Mouse (Mus musculus) CH12.LX (cell line): ENCODE results near the gene Sf1. TPM values are rescaled to one million over a fixed set of nuclear protein-coding genes. Genes with fewer than 3 reads are reported as not detected.

Experiments
- DNase-seq: peaks from one replicate; pipeline ENCODE4 v3.0.0-alpha.2; 2013; ENCODE audit errors: extremely low read depth
- H3K27ac ChIP-seq: 2 replicates; pipeline ENCODE4 v1.5.1; 2012; ENCODE audit warnings: low read depth, mild to moderate bottlenecking, control low read depth, moderate library complexity; ENCODE audit not compliant: insufficient read depth
- H3K27me3 ChIP-seq: replicated peaks from 2 replicates; pipeline ENCODE3; 2012; ENCODE audit warnings: inconsistent platforms
- H3K36me3 ChIP-seq, 2 experiments: replicated peaks in 1 of 2; 2 replicates each; pipeline versions ENCODE3 to v1.6.1; 2012; ENCODE audit warnings: inconsistent platforms in 1 of 2, low read length in 1 of 2, mild to moderate bottlenecking in 1 of 2, mixed read lengths in 1 of 2, moderate library complexity in 1 of 2; ENCODE audit not compliant: control insufficient read depth in 1 of 2, insufficient read depth in 1 of 2
- H3K4me1 ChIP-seq, 2 experiments: 2 replicates each; pipeline ENCODE4 v1.6.1; 2012; ENCODE audit warnings: inconsistent platforms in 1 of 2, moderate library complexity in 1 of 2; ENCODE audit not compliant: insufficient read depth in 2 of 2, control insufficient read depth in 1 of 2
- H3K4me2 ChIP-seq: 2 replicates; pipeline ENCODE4 v1.6.1; 2012; ENCODE audit warnings: low read depth, mild to moderate bottlenecking, control low read depth; ENCODE audit not compliant: poor library complexity, insufficient read depth, severe bottlenecking
- H3K4me3 ChIP-seq, 3 experiments: fragments of 150-350 bp in 1 of 3; sonication (generic) in 1 of 3; replicated peaks in 1 of 3; 2 replicates each; pipeline versions ENCODE3 to v1.5.1; 2011 to 2012; ENCODE audit warnings: low read depth in 2 of 3, low read length in 2 of 3, mild to moderate bottlenecking in 2 of 3, moderate library complexity in 2 of 3, control low read depth in 1 of 3, improper control_type of control experiment in 1 of 3, inconsistent platforms in 1 of 3, mixed read lengths in 1 of 3; ENCODE audit not compliant: poor library complexity in 1 of 3
- H3K79me2 ChIP-seq: replicated peaks from 2 replicates; pipeline ENCODE4 v1.6.1; 2012; ENCODE audit warnings: mild to moderate bottlenecking, moderate library complexity; ENCODE audit not compliant: control insufficient read depth, poor library complexity, insufficient read depth, severe bottlenecking; ENCODE audit errors: extremely low read depth
- H3K9ac ChIP-seq: 2 replicates; pipeline ENCODE4 v1.6.1; 2012; ENCODE audit warnings: low read depth, mild to moderate bottlenecking, control low read depth, moderate library complexity; ENCODE audit not compliant: insufficient read depth
- H3K9me3 ChIP-seq: replicated peaks from 2 replicates; pipeline ENCODE3; 2012; ENCODE audit warnings: low read length, inconsistent platforms, mixed read lengths
- CHD1 ChIP-seq: IDR thresholded peaks from 2 replicates; pipeline ENCODE4 v1.6.1; 2012; ENCODE audit warnings: low read depth, low read length, improper control_type of control experiment, inconsistent platforms
- CHD2 ChIP-seq: IDR thresholded peaks from 2 replicates; pipeline ENCODE4 v1.6.1; 2011; ENCODE audit warnings: low read length, improper control_type of control experiment
- CTCF ChIP-seq, 2 experiments: IDR thresholded peaks in 1 of 2; conservative IDR thresholded peaks in 1 of 2; 2 replicates each; pipeline ENCODE4 v1.5.1; 2011 to 2012; ENCODE audit warnings: low read depth in 2 of 2, low read length in 2 of 2, improper control_type of control experiment in 1 of 2, inconsistent platforms in 1 of 2, mild to moderate bottlenecking in 1 of 2, moderate library complexity in 1 of 2
- EP300 ChIP-seq: IDR thresholded peaks from 2 replicates; pipeline ENCODE4 v1.6.1; 2011; ENCODE audit warnings: low read length, improper control_type of control experiment
- MAFK ChIP-seq: IDR thresholded peaks from 2 replicates; pipeline ENCODE4 v1.6.1; 2011; ENCODE audit warnings: low read length, improper control_type of control experiment; ENCODE audit not compliant: insufficient replicate concordance
- MAZ ChIP-seq: IDR thresholded peaks from 2 replicates; pipeline ENCODE4 v1.6.1; 2012; ENCODE audit warnings: low read depth, mild to moderate bottlenecking, inconsistent platforms, low read length, improper control_type of control experiment, moderate library complexity
- MEF2A ChIP-seq: IDR thresholded peaks from 2 replicates; pipeline ENCODE4 v1.6.1; 2014; ENCODE audit warnings: low read depth, mild to moderate bottlenecking, inconsistent platforms, low read length, improper control_type of control experiment, borderline replicate concordance
- POLR2A ChIP-seq: IDR thresholded peaks from 2 replicates; pipeline ENCODE4 v1.6.1; 2011; ENCODE audit warnings: low read depth, mild to moderate bottlenecking, improper control_type of control experiment, low read length
- RCOR1 ChIP-seq: conservative IDR thresholded peaks from 2 replicates; pipeline ENCODE4 v1.6.1; 2012; ENCODE audit warnings: low read depth, mild to moderate bottlenecking, inconsistent platforms, low read length, improper control_type of control experiment
- SMC3 ChIP-seq: IDR thresholded peaks from 2 replicates; pipeline ENCODE4 v1.6.1; 2011; ENCODE audit warnings: low read depth, low read length, improper control_type of control experiment
- TBP ChIP-seq: conservative IDR thresholded peaks from 2 replicates; pipeline ENCODE4 v1.6.1; 2011; ENCODE audit warnings: low read depth, low read length, improper control_type of control experiment
- dilution Hi-C: fragments of 300-500 bp; cut with MboI; formaldehyde crosslinking; loops from 2 replicates; pipeline ENCODE4 v1.14.3; 2020; ENCODE audit warnings: low sequenced_read_pairs; ENCODE audit not compliant: extremely low pct_unique_long_range_greater_than_20kb, extremely low pct_ligation_motif_present
- in situ Hi-C: fragments of 300-500 bp; cut with MboI; formaldehyde crosslinking; loops from 3 replicates; pipeline ENCODE4 v1.14.3; 2019; ENCODE audit warnings: low sequenced_read_pairs, low pct_ligation_motif_present, low pct_unique_long_range_greater_than_20kb, mixed read lengths
- polyA plus RNA-seq: library from polyadenylated mRNA; unstranded; fragments of >175 nt; gene quantifications from 2 replicates; pipeline ENCODE4 v1.2.1, GENCODE M21; 2012; ENCODE audit warnings: low read depth; ENCODE audit not compliant: insufficient read length
- total RNA-seq, 2 experiments: library from RNA; depleted of rRNA; stranded (reverse); fragments of 300-350 nt in 1 of 2; fragments of >200 nt in 1 of 2; gene quantifications; 2 replicates each; pipeline ENCODE4 v1.2.3; 2012 to 2014

Gene Sf1
- total and polyA plus RNA-seq, 3 experiments, result 54.5 to 251 (median 70.4) TPM

DNA sequence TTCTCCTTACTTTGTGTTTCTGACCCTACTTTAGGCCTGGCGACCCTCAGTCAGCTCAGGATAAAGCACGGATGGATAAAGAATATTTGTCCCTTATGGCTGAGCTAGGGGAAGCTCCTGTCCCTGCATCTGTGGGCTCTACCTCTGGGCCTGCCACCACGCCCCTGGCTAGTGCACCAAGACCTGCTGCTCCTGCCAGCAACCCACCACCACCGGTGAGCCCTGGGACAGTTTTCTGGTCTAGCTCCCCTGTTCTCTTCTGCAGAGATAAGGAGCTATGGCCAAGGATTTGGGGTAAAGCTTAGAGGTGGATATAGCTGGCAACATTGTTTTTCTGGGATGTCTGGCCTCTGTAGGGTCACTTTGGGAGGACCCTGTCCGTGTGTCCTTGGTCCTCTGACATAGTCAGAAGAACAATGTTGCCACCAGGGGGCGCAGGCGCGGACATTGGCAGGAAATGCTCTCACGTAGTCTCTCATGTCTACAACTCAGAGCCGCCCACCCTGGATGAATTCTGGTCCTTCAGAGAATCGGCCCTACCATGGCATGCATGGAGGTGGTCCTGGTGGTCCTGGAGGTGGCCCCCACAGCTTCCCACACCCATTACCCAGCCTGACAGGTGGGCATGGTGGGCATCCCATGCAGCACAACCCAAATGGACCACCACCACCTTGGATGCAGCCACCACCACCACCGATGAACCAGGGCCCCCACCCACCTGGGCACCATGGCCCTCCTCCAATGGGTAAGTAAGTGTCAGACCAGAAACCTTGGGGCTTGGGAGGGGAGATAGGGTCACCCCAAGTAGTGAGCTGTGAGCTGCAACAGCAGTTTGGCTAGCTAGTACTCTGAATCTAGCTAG, 10.3 kb downstream of the Sf1 start:
- no peak overlapping the region for H3K4me2 ChIP-seq
- in situ Hi-C loops, result no loop called here
- H3K4me1 ChIP-seq, result peaks cover 4 to 70% of the 10 kb centered on the region in 2 experiments; a peak in 3 of 4 replicates
- H3K36me3 ChIP-seq, result peaks cover 90 to 98% of the 10 kb centered on the region in 2 experiments
- no peak overlapping the region for H3K9ac ChIP-seq
- H3K4me3 ChIP-seq, result no peak overlapping the region
- dilution Hi-C loops, result no loop called here
- DNase-seq, result peak; percentile 70
- peaks cover 26% of the 10 kb centered on the region for H3K79me2 ChIP-seq
- no peaks in the 10 kb centered on the region for H3K9me3 ChIP-seq
- H3K27me3 ChIP-seq, result no peaks in the 10 kb centered on the region
- TF ChIP-seq CHD1, result no peak
- peak; percentile 59 to 63; a peak in 3 of 4 replicates for TF ChIP-seq CTCF (conservative IDR thresholded peaks at IDR 0.05 in 1 of 2, IDR thresholded peaks at IDR 0.05 in 1 of 2; ENCODE audit: low read depth in 2 of 2, low read length in 2 of 2)
- TF ChIP-seq TBP, result no peak
- TF ChIP-seq, all 38 proteins: peak for 1
- 0 out of 2 replicates have a peak overlapping the region, but pooled peaks have one; percentile 25 for H3K27ac ChIP-seq

DNA sequence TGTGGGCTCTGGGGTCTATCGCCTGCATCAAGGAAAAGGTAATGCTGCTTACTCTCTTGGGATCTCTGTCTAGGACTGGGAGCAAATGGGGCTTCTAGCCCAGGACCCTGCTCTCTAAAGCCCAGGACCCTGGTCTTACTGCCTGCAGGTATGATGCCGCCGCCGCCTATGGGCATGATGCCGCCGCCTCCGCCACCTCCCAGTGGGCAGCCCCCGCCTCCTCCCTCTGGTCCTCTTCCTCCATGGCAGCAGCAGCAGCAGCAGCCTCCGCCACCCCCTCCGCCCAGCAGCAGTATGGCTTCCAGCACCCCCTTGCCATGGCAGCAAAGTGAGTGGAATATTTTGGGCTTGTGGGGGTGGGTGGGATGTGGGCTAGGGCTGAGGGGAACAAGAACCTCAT, 11.1 kb downstream of the Sf1 start:
- TF ChIP-seq MAZ (no peak), SMC3 (no peak), CTCF (conservative IDR thresholded peaks at IDR 0.05 in 1 of 2, IDR thresholded peaks at IDR 0.05 in 1 of 2; ENCODE audit: low read depth in 2 of 2, low read length in 2 of 2) (no peak), CHD2 (no peak), MEF2A (no peak), MAFK (no peak), POLR2A (no peak), CHD1 (no peak), RCOR1 (no peak), EP300 (no peak)
- TF ChIP-seq, all 38 proteins: peak for 0
- Histone ChIP-seq H3K9ac (no peak overlapping the region), H3K4me1 (peaks cover 4 to 63% of the 10 kb centered on the region in 2 experiments; a peak in 3 of 4 replicates), H3K79me2 (peaks cover 19% of the 10 kb centered on the region), H3K27ac (no peak overlapping the region), H3K4me2 (no peak overlapping the region), H3K36me3 (peaks cover 90 to 98% of the 10 kb centered on the region in 2 experiments), H3K4me3 (no peak overlapping the region), H3K27me3 (no peaks in the 10 kb centered on the region), H3K9me3 (no peaks in the 10 kb centered on the region)
- dilution Hi-C loops (no loop called here), in situ Hi-C loops (no loop called here)
- DNase-seq, result no peak
